Mouse (Mus musculus) CH12.LX (cell line): Measurements from ENCODE around the gene Agmat.

Experiments
- CHD2 ChIP-seq: IDR thresholded peaks from 2 replicates; pipeline ENCODE4 v1.6.1; 2011; ENCODE audit warnings: low read length, improper control_type of control experiment
- CTCF ChIP-seq, 2 experiments: IDR thresholded peaks in 1 of 2; conservative IDR thresholded peaks in 1 of 2; 2 replicates each; pipeline ENCODE4 v1.5.1; 2011 to 2012; ENCODE audit warnings: low read depth in 2 of 2, low read length in 2 of 2, improper control_type of control experiment in 1 of 2, inconsistent platforms in 1 of 2, mild to moderate bottlenecking in 1 of 2, moderate library complexity in 1 of 2
- E2F4 ChIP-seq: IDR thresholded peaks from 2 replicates; pipeline ENCODE4 v1.6.1; 2011; ENCODE audit warnings: low read depth, low read length, improper control_type of control experiment; ENCODE audit not compliant: insufficient replicate concordance
- EP300 ChIP-seq: IDR thresholded peaks from 2 replicates; pipeline ENCODE4 v1.6.1; 2011; ENCODE audit warnings: low read length, improper control_type of control experiment
- KAT2A ChIP-seq: IDR thresholded peaks from 2 replicates; pipeline ENCODE4 v1.6.1; 2012; ENCODE audit warnings: low read length, improper control_type of control experiment, inconsistent platforms; ENCODE audit not compliant: insufficient replicate concordance
- POLR2A ChIP-seq: IDR thresholded peaks from 2 replicates; pipeline ENCODE4 v1.6.1; 2011; ENCODE audit warnings: low read depth, mild to moderate bottlenecking, improper control_type of control experiment, low read length
- UBTF ChIP-seq: IDR thresholded peaks from 2 replicates; pipeline ENCODE4 v1.6.1; 2012; ENCODE audit warnings: low read depth, mild to moderate bottlenecking, inconsistent platforms, low read length, improper control_type of control experiment, moderate library complexity
- ZC3H11A ChIP-seq: IDR thresholded peaks from 2 replicates; pipeline ENCODE4 v1.6.1; 2012; ENCODE audit warnings: low read depth, mild to moderate bottlenecking, inconsistent platforms, low read length, improper control_type of control experiment
- ZMIZ1 ChIP-seq: IDR thresholded peaks from 2 replicates; pipeline ENCODE4 v1.6.1; 2012; ENCODE audit warnings: low read depth, mild to moderate bottlenecking, inconsistent platforms, low read length, improper control_type of control experiment

DNA sequence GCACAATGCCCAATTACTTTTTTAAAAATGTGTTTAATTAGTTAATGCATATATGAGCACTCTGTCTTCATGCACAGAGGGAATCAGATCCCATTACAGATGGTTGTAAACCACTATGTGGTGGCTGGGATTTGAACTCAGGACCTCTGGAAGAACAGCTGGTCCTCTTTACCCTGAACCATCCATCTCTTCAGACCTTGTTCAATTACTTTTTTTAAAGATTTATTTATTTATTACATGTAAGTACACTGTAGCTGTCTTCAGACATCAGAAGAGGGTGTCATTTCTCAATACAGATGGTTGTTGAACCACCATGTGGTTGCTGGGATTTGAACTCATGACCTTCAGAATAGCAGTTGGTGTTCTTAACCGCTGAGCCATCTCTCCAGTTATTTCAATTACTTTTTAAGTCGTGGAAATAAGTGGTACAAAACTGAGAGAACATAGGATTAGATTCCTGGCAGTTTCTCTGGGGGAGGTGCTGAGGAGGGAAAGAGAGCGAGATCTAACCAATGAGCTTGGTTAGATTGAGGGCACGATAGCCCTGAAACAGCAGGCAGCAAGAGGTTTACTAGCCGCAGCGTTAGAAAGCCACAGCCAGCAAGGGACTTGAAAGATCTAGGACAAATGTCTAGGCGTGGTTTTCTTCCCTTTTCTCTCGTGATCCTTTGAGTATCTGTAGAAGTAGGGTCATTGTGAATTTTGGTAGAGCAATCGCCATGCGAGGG lies 46.2 kb downstream of the Agmat start:
- TF ChIP-seq POLR2A (peak; percentile 60), ZMIZ1 (peak; percentile 83; the same call in 1 of the 2 replicates), E2F4 (no peak), CHD2 (no peak), CTCF (conservative IDR thresholded peaks at IDR 0.05 in 1 of 2, IDR thresholded peaks at IDR 0.05 in 1 of 2; ENCODE audit: low read depth in 2 of 2, low read length in 2 of 2) (no peak), ZC3H11A (no peak), UBTF (no peak), KAT2A (no peak), EP300 (no peak)
